Mouse (Mus musculus): ENCODE results near the gene Coasy. TPM values are rescaled to one million over a fixed set of nuclear protein-coding genes. Genes with fewer than 3 reads are reported as not detected.
"Not testable (repeated sequence)": the region's sequence is repeated elsewhere in the genome, so short reads cannot be mapped to it uniquely, and the experiment has no call there.

Coasy gene
- total RNA-seq, 2 experiments from 2014 or later, result 26.8 to 32.2 TPM

DNA sequence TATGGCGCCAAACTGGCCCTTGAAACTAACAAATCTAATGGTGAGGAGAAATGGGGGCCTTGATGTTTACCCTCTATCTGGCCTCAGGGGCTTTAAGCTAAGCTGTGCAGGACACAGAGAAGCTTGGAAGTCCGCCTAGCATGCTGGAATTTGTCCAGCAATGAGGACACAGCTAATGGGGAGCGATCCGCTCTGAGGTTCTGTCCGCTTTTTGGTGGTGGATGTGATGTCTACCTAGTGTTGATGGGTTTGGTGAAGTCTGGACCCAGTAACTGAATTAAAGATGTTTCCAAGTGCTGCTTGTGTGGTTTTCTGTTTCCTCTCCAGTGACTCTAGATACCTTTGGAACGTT is 3.9 kb downstream of the Coasy start:
- ATAC-seq (replicated peaks; ENCODE audit: poor library complexity, severe bottlenecking), result no peak

DNA sequence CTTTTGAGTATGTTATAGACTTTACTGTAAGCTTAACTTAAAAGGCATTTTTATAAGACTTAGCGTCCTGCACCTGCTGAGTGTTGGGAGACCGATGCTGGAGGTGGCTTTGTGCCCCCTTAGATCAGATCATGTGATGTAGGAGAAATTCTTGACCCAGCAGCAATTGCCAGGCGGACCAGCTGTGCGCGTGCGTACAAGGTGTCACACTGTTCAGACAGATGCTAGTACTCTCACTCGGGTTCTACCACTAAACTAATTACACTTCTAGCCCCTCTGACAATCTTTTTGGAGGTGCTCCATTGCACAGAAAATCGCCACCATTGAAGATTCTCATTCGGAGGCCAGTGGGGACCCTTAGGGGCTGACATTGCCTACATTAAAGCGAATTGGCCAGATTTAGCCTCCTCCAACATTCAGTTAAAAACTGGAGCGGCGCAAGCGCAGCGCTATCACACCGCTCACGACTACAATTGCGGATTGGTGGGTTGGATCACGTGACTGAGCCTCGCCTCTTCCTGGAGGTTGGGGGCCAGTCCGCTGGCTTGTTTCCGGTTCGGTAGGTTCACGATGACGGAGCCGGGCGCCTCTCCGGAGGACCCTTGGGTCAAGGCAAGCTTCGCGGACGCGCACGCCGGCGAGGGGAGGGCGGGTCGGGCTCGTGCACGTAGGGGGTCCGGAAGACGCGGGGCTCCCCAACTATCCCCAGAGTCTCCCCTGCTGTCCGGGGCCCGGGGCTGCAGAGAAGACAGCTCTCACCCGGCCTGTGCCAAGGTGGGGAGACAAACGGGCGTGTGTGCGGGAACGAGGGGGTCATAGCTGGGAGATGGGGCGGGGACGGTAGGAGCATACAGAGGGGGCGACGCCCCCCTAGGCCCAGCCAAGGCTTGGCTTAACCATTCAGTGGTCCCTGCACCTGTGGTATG is 4.7 kb downstream of the Coasy start, which contains the start of gene Mlx:
Gene Mlx (plus strand): TSS at position 522 of the 926 bp plus-strand sequence.
- ATAC-seq (replicated peaks; ENCODE audit: poor library complexity, severe bottlenecking), result peak; percentile 51

DNA sequence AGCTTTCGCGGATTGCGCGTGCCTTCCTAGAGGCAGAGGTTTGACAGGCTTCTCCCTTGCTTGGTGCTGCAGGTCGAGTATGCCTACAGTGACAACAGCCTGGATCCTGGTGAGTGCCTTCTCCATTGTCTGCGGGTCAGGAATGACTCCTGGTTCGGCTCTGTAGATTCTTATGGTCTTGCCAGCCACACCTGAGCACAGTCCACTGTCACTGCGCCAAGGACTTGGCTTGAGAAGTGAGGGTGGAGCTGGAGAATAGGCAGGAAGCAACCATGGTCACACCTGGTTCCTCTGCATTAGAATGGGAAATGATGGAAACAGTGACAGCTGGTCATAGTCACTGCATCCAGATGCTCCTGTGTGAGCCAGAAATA is 5.3 kb downstream of the Coasy start:
- no peak for ATAC-seq (replicated peaks; ENCODE audit: poor library complexity, severe bottlenecking)

DNA sequence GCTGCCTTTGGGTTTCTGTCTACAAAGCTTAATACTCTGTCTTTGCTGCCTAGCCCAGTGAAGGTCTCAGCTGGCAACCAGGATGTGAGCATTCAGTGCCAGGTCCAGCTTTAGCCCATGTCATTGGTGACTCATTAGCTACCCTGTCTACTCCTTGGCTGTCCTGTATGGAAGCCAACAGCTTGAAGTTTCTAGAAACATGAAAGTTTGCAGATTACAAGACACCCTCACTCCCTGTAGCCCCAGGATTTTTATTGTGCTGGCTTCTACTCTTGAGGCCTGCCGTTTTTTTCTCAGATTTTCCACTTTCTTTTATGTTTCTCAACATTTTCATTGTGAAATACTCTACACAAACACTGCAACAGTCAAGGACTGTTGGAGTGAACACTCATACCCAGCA is 7.6 kb downstream of the Coasy start:
- ATAC-seq (replicated peaks; ENCODE audit: poor library complexity, severe bottlenecking), result peak; percentile 36

DNA sequence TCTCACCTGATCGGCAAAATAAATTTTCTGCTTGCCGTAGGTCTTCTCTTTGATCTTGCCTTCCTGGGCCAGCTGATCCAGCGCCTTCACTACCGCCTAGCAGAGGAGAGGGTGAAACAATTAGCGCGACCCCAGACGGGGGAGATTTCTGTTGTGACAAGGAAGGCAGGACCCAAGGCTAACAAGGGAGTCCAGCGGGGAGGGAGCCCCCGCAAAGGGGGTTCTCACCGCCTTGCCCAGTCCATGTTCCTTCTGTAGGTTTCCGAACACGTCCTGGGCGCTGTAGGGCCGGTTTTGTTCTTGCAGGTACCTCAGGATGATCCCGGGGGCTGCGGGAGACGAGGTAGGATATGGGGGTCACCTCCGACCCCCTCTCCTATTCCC is 12.6 kb downstream of the Coasy start:
- peak; percentile 6; the same call in 1 of the 2 replicates for ATAC-seq (replicated peaks; ENCODE audit: poor library complexity, severe bottlenecking)

DNA sequence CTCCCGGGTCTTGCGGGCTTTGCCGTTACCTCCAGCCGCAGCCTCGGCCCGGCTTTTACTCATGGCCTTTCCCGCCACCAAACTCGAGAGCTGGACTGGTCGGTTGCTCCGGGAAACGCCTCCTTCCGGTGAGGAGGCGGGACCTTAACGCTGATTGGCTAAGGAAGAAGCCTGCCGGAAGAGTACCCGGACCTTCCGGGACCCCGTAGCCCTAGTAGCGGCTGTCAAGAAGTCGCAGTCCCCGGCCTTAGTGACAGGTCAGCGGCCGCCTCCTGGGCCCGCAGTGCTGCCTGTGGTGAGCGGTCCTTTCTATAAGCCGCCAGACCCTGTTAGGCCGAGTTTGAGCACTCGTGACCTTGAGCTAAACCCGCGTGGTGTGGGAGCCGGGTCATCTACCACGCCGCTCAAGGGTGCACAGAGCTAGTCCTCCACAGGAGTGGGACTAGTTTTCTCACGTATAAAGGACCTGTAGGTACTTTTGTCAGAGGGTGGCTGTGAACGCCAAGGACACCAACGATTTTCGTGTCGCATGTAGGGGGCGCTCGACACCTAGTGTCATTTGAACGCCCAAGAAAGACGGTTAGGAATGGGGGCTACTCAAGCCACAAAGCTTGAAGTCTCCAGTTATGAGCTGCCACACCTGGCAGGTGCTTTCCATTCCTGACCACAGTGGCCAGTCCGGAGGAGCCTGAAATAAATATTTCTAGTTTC is 13.1 kb downstream of the Coasy start, which contains the start of gene Psmc3ip:
Gene Psmc3ip (minus strand): TSS at position 123 of the 711 bp plus-strand sequence.
- peak; percentile 97 for ATAC-seq (replicated peaks; ENCODE audit: poor library complexity, severe bottlenecking)

DNA sequence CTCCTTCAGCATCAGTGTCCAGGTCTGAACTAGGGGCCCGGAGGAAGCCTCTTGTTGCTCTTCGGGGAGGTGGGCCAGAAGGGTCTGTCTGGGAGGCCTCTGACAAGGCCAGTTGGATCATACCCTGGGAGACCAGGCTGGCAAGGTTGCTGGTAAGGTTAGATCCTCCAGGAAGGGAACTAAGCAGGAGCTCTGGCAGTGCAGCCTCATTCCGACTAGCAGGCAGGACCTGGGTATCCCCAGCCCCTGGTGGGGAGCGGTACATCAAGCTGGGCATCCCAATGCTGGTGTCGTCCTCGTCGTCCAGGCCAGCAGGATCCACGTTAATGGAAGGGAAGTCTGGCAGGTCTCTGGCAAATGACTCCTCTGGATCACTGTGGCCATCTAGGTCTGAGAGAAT is 15.9 kb downstream of the Coasy start:
- no peak for ATAC-seq (replicated peaks; ENCODE audit: poor library complexity, severe bottlenecking)

DNA sequence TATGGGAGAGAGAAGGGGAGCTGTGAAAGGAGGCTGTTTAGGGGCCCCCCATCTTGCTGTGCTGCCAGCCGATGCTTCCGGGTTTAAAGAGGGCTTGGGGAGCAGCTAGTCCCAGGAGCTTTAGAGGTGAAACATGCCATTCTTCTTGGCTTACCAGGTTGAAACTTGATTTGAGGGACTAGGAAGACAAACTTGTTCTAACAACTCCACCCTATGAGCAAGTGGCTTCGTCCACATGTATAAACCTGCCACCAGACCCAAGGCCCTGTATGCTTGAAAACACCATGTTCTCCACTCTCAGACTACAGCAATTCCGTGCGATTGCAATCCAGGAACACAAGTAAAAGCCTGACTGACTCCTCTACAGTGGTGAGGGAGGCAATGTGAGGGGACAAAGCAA is 20.6 kb downstream of the Coasy start:
- no peak for ATAC-seq (replicated peaks; ENCODE audit: poor library complexity, severe bottlenecking)

DNA sequence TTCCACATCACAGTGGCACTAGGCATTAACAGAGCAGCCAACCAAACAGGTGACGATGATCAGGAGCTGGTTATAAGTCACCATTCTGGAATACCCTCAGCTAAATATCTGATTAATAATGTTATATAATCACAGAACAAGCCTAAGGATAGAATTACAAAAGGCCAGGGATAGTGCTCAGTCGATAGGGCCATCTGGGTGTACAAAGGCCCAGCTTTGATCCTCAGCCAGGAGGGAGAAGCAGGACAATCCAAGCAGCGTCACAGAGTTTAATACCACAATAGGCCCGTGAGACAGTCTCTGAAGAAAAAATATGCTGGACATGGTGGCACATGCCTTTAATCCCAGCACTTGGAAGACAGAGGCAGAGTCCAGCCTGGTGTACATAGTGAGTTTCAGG is 27.0 kb downstream of the Coasy start:
- no peak for ATAC-seq (replicated peaks; ENCODE audit: poor library complexity, severe bottlenecking)

DNA sequence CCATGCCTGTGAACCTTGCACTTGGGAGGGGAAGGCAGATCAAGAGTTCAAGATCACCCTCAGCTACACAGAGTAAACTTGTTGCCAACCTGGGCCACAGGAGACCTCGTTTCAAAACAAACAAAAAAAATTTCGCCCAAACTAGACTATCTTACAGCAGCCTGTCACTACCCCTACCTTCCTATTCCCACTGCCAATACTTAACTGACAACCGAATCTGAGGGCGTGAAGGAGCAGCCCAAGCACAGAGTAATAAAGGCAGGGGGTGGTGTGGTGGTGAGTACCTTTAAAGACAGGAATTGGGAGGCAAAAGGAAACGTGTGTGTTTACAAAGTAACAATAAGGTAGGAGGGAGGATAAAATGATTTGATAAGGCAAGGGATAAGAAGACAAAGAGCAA is 28.3 kb downstream of the Coasy start:
- ATAC-seq (replicated peaks; ENCODE audit: poor library complexity, severe bottlenecking), result no peak

DNA sequence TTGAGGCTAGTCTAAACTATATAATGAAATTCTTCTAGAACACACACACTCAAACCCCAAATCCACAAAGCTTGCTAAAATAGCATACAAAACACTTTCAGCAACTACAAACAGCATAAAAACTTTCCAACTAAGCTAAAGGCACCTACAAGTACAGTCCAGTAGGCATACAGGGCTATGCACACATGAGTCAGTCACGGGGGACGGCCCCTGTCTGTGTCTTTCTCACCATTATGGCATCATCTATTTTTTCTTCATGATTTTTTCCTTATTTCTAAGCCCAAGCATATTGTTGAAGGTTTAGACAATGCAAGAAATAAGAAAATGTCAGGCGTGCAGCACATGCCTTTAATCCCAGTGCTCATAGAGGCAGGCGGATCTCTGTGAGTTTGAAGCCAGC is 28.8 kb downstream of the Coasy start:
- ATAC-seq (replicated peaks; ENCODE audit: poor library complexity, severe bottlenecking), result no peak

DNA sequence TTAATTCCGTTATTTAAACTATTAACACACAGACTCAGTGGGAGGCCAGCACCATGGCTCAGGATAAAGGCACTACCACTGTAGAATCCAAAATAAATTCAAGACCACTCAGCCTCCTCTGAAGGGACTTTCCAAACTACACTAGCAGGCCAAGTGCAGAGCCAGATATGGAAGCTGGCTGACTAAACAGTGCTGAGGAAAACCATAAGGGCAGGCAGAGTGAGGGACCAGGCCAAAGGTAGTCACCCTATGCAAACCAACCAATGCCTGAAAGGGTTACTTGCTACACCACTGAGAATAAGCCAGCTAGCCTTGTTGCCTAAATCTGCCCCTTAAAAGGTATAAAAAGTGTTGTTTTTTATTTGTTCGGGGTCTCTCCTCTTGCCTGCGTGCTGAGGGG is 29.8 kb downstream of the Coasy start:
- no peak for ATAC-seq (replicated peaks; ENCODE audit: poor library complexity, severe bottlenecking)

DNA sequence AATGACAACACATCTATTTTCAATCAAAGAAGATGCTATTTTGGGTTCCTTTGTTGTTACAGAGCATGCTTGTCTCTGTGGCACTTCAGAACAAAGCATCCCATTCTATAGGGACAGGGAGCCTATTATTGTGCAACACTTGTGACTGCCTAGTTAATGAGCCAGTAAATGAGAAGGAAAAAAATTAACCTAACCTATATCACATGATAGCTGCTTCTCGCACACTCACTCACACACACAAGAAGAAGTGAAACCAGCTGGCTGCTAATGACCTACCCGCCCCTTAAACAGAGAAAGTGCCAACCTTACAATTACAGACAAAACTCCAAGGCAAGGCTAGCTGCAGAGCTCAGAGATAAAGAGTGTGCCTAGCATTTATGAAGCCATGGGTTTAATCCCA is 33.2 kb downstream of the Coasy start:
- ATAC-seq (replicated peaks; ENCODE audit: poor library complexity, severe bottlenecking), result peak; percentile 68

DNA sequence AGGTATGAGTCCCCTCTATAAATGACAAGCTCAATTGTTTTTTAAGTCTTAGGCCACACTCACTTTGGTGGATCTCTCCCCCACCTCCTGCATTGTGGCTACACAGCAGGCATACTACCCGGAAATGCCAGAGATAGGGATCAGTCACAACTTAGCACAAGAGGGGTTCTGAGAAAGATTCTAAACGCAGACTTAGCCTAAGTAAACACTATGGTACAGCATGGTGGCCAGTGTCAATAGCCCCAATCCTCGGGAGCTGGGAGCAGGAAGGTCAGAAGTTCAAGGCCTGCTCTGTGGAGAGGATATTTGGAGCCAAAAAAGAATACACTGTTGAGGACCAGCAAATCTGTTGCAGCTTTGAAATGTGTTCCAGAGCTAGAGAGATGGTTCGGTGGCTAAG is 35.7 kb downstream of the Coasy start:
- ATAC-seq (replicated peaks; ENCODE audit: poor library complexity, severe bottlenecking), result no peak

DNA sequence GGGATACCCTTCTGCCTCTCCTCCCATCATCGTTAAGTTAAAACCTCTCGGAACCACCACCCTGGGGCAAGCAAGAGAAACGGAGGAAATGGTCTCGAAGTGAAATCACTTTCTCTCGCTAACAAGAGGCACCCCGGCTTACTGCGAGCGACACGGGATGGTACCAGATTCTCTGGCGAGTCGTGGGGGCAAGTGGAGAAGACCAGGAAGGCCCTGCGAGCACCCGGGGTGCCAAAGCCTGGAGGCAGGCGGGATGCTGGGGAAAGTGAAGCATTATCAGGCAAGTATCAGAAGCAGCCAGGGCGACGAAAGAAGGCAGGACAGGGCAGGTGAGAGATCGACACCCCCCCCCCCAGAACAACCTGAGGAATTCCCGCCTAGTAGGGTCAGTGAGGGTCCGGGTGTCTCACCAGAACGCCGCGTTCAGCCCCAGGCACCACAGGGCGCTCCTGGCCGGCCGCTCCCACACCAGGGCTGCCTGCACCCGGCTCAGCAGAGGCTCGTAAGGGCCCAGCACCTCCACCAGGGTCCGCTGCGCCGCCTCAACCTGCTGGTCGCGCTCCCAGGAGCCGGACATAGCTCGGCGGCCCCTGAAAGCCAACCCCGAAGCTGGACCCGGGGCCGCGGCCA is 36.9 kb downstream of the Coasy start:
- ATAC-seq (replicated peaks; ENCODE audit: poor library complexity, severe bottlenecking), result no peak

DNA sequence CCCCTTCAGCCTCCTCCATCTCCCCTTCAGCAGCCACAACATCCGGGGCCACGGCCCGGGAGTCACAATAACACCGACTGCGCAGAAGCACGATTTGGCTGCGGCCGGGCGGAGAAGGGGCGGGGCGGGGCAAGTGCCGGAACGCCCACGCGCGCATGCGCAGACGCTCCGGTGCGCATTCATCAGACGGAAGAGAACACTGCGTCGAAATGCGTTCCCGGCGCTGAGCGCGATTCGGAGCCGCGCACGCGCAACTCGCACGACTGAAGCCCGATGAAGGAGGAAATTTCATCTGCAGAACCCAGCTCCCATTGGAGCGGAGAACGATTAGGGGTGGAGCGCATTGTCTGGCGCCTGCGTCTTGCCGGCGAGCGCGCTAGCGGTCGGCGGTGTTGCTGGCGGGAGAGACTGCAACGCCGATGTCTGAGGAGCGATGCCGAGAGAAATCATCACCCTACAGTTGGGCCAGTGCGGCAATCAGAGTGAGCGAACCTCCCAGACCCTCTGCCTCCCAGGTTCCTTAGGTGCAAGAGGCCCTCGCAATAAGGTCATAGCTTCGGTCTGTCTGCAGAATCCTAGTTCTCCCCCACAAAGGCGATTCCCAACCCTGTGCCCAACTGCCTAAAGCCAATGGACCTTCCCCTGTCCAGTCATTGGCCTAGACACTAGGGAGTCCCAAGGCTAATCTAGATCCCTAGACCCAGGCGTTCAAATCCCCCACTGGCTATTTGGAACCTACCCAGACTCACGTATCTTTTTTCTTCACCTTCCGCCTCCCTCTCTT is 37.6 kb downstream of the Coasy start, which contains the start of the genes Retreg3 and Tubg1:
Gene Retreg3 (minus strand): TSS at position 133 of the 784 bp plus-strand sequence.
Gene Tubg1 (plus strand): TSS at position 178 of the 784 bp plus-strand sequence.
- peak; percentile 80 for ATAC-seq (replicated peaks; ENCODE audit: poor library complexity, severe bottlenecking)

DNA sequence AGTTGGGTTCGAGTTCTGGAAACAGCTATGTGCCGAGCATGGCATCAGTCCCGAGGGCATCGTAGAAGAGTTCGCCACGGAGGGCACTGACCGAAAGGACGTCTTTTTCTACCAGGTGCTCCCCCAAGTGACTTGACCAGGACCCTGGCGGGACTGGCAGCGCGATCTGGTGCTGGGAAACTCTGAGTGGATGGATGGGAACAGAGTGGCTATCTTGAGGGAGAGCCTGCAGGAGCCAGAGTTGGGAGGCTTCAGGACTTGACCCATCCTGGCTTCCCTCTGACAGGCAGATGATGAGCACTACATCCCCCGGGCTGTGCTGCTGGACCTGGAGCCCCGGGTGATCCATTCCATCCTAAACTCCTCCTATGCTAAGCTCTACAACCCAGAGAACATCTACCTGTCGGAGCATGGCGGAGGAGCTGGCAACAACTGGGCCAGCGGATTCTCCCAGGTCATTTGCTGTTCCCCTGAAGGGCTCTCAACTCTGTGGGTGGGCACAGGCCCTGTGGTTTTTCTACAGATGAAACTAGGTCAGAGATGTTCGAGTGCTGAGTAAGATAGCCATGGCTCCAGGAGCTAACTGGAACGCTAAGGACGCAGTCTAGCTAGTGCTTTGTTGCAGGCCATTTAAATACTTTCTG is 38.3 kb downstream of the Coasy start:
- no peak for ATAC-seq (replicated peaks; ENCODE audit: poor library complexity, severe bottlenecking)

DNA sequence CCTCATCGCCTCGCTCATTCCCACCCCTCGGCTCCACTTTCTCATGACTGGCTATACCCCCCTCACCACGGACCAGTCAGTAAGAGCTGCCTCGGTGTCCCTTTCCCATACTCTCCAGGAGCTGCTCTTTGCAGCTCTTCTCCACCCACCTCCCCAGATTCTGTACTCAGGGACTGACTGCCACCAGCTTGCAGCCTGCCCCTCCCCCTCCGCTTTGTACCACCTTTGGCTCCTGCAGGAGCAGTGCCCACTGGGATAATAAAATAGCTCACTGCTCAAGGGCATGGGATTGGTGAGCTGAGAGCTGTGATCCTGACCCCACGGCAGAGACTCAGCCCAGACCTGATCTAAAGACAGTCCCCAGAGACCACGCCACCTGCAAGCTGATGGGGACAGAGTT is 42.1 kb downstream of the Coasy start:
- ATAC-seq (replicated peaks; ENCODE audit: poor library complexity, severe bottlenecking), result not testable (repeated sequence)

DNA sequence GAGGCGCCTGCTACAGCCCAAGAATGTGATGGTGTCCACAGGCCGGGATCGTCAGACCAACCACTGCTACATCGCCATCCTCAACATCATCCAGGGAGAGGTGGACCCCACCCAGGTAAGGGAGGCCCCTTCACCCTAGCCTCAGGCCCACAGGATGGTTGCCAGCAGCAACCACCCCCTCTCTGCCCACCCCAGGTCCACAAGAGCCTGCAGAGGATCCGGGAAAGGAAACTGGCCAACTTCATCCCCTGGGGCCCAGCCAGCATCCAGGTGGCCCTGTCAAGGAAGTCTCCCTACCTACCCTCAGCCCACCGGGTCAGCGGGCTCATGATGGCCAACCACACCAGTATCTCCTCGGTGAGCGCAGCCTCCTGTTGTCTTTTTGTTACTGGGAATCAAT is 42.6 kb downstream of the Coasy start:
- not testable (repeated sequence) for ATAC-seq (replicated peaks; ENCODE audit: poor library complexity, severe bottlenecking)

DNA sequence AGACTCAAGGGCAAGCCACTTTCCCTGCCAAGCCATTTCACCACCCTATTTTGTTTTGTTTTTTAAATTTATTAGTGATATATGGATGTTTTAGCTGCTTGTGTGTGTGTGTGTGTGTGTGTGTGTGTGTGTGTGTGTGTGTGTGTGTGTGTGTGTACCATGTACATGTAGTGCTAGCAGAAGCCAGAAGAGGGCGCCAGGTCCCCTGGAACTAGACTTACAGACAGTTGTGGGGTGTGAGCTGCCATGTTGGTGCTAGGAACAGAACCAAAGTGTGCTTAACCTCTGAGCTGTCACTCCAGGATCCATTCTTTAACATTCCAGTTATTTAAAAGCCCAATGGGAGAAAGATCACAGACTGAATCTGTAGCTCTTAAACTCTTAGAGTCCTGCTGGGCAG is 44.7 kb downstream of the Coasy start:
- no peak for ATAC-seq (replicated peaks; ENCODE audit: poor library complexity, severe bottlenecking)

All from granulocyte monocyte progenitor cell, adult 5-6 weeks (primary cell).